Mouse (Mus musculus) embryonic fibroblast, embryonic 13.5 days (primary cell): ENCODE measurements around the gene Tab1.

Source experiments
- CTCF ChIP-seq: IDR thresholded peaks from 2 replicates; pipeline ENCODE4 v1.5.1; 2011; ENCODE audit warnings: mild to moderate bottlenecking, control low read depth, low read length, moderate library complexity, borderline replicate concordance; ENCODE audit not compliant: insufficient read depth
- POLR2A ChIP-seq: IDR thresholded peaks from 2 replicates; pipeline ENCODE4 v1.6.1; 2011; ENCODE audit warnings: low read depth, mild to moderate bottlenecking, control low read depth, low read length, moderate library complexity

- TF ChIP-seq POLR2A (no peak), CTCF (no peak)
Measured at GRCm38 (mm10) chr15:80115256-80115655, 17.7 kb upstream of the Tab1 start.
